Mouse (Mus musculus) gastrocnemius, adult 2 months (tissue): ENCODE measurements around the gene Hexb. TPM values are rescaled to one million over a fixed set of nuclear protein-coding genes. Genes with fewer than 3 reads are reported as not detected.
"Not testable (repeated sequence)": the region's sequence is repeated elsewhere in the genome, so short reads cannot be mapped to it uniquely, and the experiment has no call there.

Experiments used
- DNase-seq: peaks from one replicate; pipeline ENCODE4 v3.0.0; 2022
- H3K27ac ChIP-seq: fragments of 200-600 bp; 2 replicates; pipeline ENCODE4 v1.8.1; 2022; ENCODE audit warnings: mild to moderate bottlenecking
- H3K4me3 ChIP-seq: fragments of 200-600 bp; 2 replicates; pipeline ENCODE4 v1.8.1; 2022; ENCODE audit warnings: mild to moderate bottlenecking, moderate library complexity
- CTCF ChIP-seq: fragments of 200-600 bp; IDR thresholded peaks from 2 replicates; pipeline ENCODE4 v1.8.1; 2022; ENCODE audit warnings: antibody characterized with exemption, mild to moderate bottlenecking, moderate library complexity
- intact Hi-C: fragments of 180-260 bp; cut with DNase I; formaldehyde crosslinking; loops from one replicate; pipeline ENCODE4 v1.15.1; 2025
- total RNA-seq, 2 experiments: library from RNA; stranded (reverse); gene quantifications; 2 replicates each; pipeline ENCODE4 v1.2.3; 2021

The Hexb gene
- total RNA-seq, 2 experiments from 2014 or later = 7.6 to 10.9 TPM

DNA sequence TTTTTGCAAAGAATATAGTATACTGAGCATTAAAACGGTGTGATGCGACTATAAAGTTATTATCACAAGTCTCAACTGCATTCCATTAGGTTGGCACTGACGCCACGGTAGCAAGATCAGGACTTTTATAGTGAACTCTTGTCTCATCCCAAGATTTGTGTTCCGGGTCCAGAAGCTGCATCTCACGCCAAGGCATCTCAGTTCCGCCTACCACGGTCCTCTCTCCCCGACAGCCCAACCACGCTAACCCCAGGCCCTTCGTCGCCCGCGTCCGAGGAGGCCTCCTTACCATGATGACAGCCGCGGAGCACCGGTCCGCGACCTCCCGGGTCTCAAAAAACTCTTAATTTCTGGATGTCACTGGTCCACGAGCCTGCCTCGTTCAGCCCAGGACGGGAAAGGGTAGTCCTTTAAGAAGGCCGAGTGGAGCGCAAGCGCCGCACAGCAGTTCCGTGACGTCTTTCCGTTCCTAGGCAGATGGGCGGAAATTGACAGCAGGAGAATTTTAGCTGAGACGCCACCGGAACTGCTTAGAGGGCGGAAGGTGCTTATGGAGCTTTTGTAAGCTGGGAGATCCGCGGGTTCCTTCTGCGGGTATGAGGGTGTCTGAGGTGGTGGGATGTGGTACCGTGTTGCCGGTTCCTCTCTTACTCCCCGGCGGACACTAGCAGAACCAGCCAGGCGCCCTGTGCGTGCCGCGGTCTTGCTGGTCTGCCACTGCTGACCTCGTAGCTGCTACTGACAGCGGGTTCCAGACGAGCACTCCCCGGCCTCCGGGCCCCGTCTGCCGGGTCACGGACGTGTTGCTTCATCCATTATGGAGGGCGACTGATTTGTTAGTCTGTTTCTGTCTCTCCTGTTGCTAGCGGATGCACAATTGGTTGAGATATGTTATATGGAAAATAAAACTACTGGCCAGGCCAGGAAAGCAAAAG is 60.4 kb downstream of the Hexb start, which contains the start of the genes Gfm2 and Nsa2:
Gene Gfm2 (plus strand): TSS at position 472 of the 935 bp plus-strand sequence.
Gene Nsa2 (minus strand): TSS at position 472 of the 935 bp plus-strand sequence.
- H3K27ac ChIP-seq = peak within 1 kb of the TSS; percentile 94
- no peak for TF ChIP-seq CTCF
- intact Hi-C loops = no loop called here
- peak within 1 kb of the TSS; percentile 90 for H3K4me3 ChIP-seq
- DNase-seq = peak; percentile 90

DNA sequence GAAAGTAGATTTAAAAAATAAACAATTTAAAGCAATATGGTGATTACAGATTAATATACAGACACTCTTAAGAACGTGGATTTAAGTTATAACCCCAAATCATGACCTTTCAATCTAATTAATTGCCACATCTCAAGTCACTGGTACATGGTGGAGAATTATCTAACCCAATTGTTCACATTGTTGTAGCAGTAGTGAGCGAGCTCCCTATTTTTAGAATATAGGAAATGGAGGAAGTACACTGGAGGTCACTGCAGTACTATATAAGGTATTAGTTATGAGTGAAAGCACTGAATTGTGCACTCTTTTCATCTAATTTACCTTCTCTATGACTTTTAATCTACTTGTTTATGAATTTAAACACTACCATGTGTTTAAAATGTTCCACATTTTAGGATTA is 67.7 kb downstream of the Hexb start:
- H3K4me3 ChIP-seq, DNase-seq, H3K27ac ChIP-seq, intact Hi-C loops: not testable (repeated sequence)

DNA sequence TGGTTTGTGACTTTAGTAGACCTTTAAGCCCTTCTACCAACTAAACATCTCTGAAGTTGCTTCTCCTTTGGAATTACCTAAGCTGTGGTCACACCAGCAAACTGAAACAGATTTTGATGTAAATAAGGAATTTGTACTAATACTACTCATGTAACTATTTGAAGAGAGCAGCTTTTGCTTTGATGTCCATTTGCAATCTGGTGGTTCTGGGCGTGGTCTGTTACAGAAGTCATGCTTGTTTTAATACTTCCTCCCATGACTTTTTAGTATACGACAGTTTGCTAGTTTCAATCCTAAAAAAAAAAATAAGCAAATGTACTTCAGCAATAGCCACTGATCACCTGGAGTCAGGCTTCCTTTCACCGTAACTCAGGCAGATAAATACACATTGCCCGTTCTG is 68.5 kb downstream of the Hexb start:
- H3K27ac ChIP-seq, H3K4me3 ChIP-seq, intact Hi-C loops, DNase-seq: not testable (repeated sequence)

Other genes with a start within 250 kb of the Hexb start
- not detected for gene 1700029F12Rik, start 164.0 kb downstream of the Hexb start, total RNA-seq
- gene Fam169a, start 131.1 kb downstream of the Hexb start, total RNA-seq = not detected
- 1 to 10 TPM in 1 of 2 experiments, not detected in 1; 7.3 TPM for gene Gm6169, start 99.1 kb downstream of the Hexb start, total RNA-seq
- gene Gfm2, start 60.4 kb downstream of the Hexb start, total RNA-seq = 10 to 100 TPM; 45.8 to 58.9 TPM
- 10 to 100 TPM; 41.5 to 48.3 TPM for gene Nsa2, start 60.4 kb downstream of the Hexb start, total RNA-seq
- 1 to 10 TPM; 1.1 to 4.8 TPM for gene Enc1, start 42.7 kb upstream of the Hexb start, total RNA-seq